Mouse (Mus musculus): ENCODE measurements at regions not wholly inside any gene's neighbourhood (a gene's known extent, or its start where the extent isn't known, plus 50 kb on each side); places are given as distances from the start of the nearest gene placed in this dataset.

DNA sequence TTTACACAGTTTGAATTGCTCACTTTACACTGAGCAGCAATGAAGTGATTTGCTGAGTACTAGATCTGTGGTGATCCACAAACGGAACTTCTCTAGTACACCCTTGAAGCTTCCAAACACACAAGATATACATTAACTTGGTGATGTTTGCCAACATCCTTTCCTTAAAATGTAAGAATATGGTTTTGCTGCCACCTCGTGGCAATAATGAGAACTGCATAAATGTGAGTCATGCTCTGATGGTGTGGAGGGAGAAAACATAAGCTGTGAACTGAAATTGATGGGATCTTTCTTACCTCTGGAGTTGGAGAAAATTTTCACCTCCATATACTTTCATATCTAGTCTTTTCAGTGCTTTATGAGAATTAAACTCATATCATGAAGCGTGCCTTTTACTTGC lies 51.6 kb downstream of the Bex3 start:
- DNase-seq (ENCODE audit: inconsistent age in 2 of 2, low spot score in 1 of 2), result peak; percentile 9 to 71

DNA sequence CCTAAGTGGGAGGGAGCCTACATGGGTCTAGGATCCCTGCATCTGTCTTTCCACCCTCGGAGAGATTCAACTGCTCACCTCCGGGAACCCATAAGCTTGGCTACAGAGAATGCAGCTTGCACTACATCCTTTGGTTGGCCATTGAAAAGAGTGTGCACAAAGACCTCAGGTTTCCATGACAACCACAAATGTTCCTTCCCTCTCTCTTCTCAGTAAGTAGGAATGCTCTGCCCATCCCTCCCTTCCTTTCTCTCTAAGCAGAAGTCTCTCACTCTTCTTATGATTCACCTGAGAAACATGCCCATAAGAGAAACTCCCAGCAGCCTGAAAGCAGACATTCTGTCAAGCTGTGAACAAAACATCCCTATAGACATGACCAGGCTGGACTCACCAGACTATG lies 95.8 kb downstream of the Bex3 start:
- no peak for DNase-seq (ENCODE audit: inconsistent age in 2 of 2, low spot score in 1 of 2)

Measured in adrenal gland, adult (tissue).